Mouse (Mus musculus) neural tube, embryonic 14.5 days (tissue): ENCODE measurements around the gene Fsd2. TPM values are rescaled to one million over a fixed set of nuclear protein-coding genes. Genes with fewer than 3 reads are reported as not detected.

ENCODE experiments used
- ATAC-seq: fragments of 200-750 bp; cut with Nextera tagmentation; 2 replicates; pipeline ENCODE4 v1.8.0; 2017; ENCODE audit warnings: low read depth, mild to moderate bottlenecking, moderate TSS enrichment, moderate library complexity
- H3K27ac ChIP-seq: fragments of 300-500 bp; sonication (generic); 2 replicates; pipeline ENCODE4 v1.5.1; 2014; ENCODE audit warnings: low read depth, mild to moderate bottlenecking, control low read depth, low read length, moderate library complexity, mixed read lengths
- H3K27me3 ChIP-seq: fragments of 300-500 bp; sonication (generic); 2 replicates; pipeline ENCODE4 v1.6.1; 2014; ENCODE audit warnings: low read length; ENCODE audit not compliant: control insufficient read depth, insufficient read depth
- H3K36me3 ChIP-seq: fragments of 300-500 bp; sonication (generic); 2 replicates; pipeline ENCODE4 v1.6.1; 2014; ENCODE audit warnings: low read length, mixed read lengths; ENCODE audit not compliant: control insufficient read depth, insufficient read depth
- H3K4me1 ChIP-seq: fragments of 300-500 bp; sonication (generic); 2 replicates; pipeline ENCODE4 v1.6.1; 2014; ENCODE audit warnings: low read length; ENCODE audit not compliant: control insufficient read depth, insufficient read depth
- H3K4me2 ChIP-seq: fragments of 300-500 bp; sonication (generic); 2 replicates; pipeline ENCODE4 v1.6.1; 2014; ENCODE audit warnings: mild to moderate bottlenecking, low read depth, low read length, control low read depth
- H3K4me3 ChIP-seq: fragments of 300-500 bp; sonication (generic); 2 replicates; pipeline ENCODE4 v1.5.1; 2014; ENCODE audit warnings: low read depth, low read length, control low read depth, mixed read lengths
- H3K9ac ChIP-seq: fragments of 300-500 bp; sonication (generic); replicated peaks from 2 replicates; pipeline ENCODE4 v1.6.1; 2014; ENCODE audit warnings: low read depth, mild to moderate bottlenecking, control low read depth, low read length, mixed read lengths
- H3K9me3 ChIP-seq: fragments of 300-500 bp; sonication (generic); 2 replicates; pipeline ENCODE4 v1.6.1; 2016; ENCODE audit warnings: low read length; ENCODE audit not compliant: control insufficient read depth
- WGBS: fragments of 180-500 bp; shearing (Covaris S2); extraction: QIAGEN DNeasy Blood & Tissue Kit; methylation state at CpG from one replicate; pipeline ENCODE4 v1.1.7; 2014; 5-methylcytosine and 5-hydroxymethylcytosine counted together
- polyA plus RNA-seq: library from polyadenylated mRNA; unstranded; fragments of >200 nt; fragmentation: Nextera tagmentation; extraction: Ambion mirVana; gene quantifications from 2 replicates; pipeline ENCODE4 v1.2.1, GENCODE M21; 2014

The Fsd2 gene
- polyA plus RNA-seq, 1 experiment from 2014 or later = 0.15 TPM

GRCm38 (mm10) chr7:81540999-81541398 is 25.7 kb downstream of the Fsd2 start:
- H3K27ac ChIP-seq = no peak overlapping the region
- WGBS = 65% methylated on average over 1 of the region's 1 CpGs
- no peak for ATAC-seq
- no peaks in the 10 kb centered on the region for H3K27me3 ChIP-seq
- H3K4me1 ChIP-seq = no peaks in the 10 kb centered on the region
- no peak overlapping the region for H3K4me2 ChIP-seq
- H3K36me3 ChIP-seq = no peaks in the 10 kb centered on the region
- H3K4me3 ChIP-seq = no peak overlapping the region
- no peak overlapping the region for H3K9ac ChIP-seq
- no peaks in the 10 kb centered on the region for H3K9me3 ChIP-seq

GRCm38 (mm10) chr7:81539565-81539964 is 27.2 kb downstream of the Fsd2 start:
- no peak overlapping the region for H3K4me2 ChIP-seq
- H3K4me3 ChIP-seq = no peak overlapping the region
- H3K27me3 ChIP-seq = no peaks in the 10 kb centered on the region
- no peaks in the 10 kb centered on the region for H3K9me3 ChIP-seq
- no peak overlapping the region for H3K9ac ChIP-seq
- H3K36me3 ChIP-seq = no peaks in the 10 kb centered on the region
- no peak overlapping the region for H3K27ac ChIP-seq
- WGBS = 10% methylated on average over 2 of the region's 2 CpGs
- H3K4me1 ChIP-seq = no peaks in the 10 kb centered on the region
- no peak for ATAC-seq

GRCm38 (mm10) chr7:81538070-81538675 is 28.6 kb downstream of the Fsd2 start:
- Histone ChIP-seq H3K9me3 (no peaks in the 10 kb centered on the region), H3K4me2 (no peak overlapping the region), H3K4me3 (no peak overlapping the region), H3K9ac (no peak overlapping the region), H3K27ac (no peak overlapping the region), H3K27me3 (no peaks in the 10 kb centered on the region), H3K36me3 (no peaks in the 10 kb centered on the region; the same call in 1 of the 2 replicates), H3K4me1 (no peaks in the 10 kb centered on the region)
- ATAC-seq = no peak
- WGBS = 89% methylated on average over 2 of the region's 2 CpGs

- Histone ChIP-seq H3K36me3 (peaks cover 13% of the 10 kb centered on the region), H3K27ac (no peak overlapping the region), H3K4me1 (no peaks in the 10 kb centered on the region), H3K27me3 (no peaks in the 10 kb centered on the region), H3K4me2 (no peak overlapping the region), H3K9ac (no peak overlapping the region), H3K4me3 (no peak overlapping the region), H3K9me3 (no peaks in the 10 kb centered on the region)
- ATAC-seq = no peak
- WGBS = 99% methylated on average over 4 of the region's 4 CpGs
Observed at GRCm38 (mm10) chr7:81536478-81536877, 30.3 kb downstream of the Fsd2 start.

- Histone ChIP-seq H3K9ac (no peak overlapping the region), H3K27ac (no peak overlapping the region), H3K9me3 (no peaks in the 10 kb centered on the region), H3K4me3 (no peak overlapping the region), H3K27me3 (no peaks in the 10 kb centered on the region), H3K4me2 (no peak overlapping the region), H3K36me3 (peaks cover 29% of the 10 kb centered on the region), H3K4me1 (no peaks in the 10 kb centered on the region)
- ATAC-seq = no peak
- WGBS = 84% methylated on average over 1 of the region's 1 CpGs
Observed at GRCm38 (mm10) chr7:81531462-81531861, 35.3 kb downstream of the Fsd2 start.

- H3K4me2 ChIP-seq = no peak overlapping the region
- H3K9me3 ChIP-seq = no peaks in the 10 kb centered on the region
- H3K9ac ChIP-seq = no peak overlapping the region
- no peak for ATAC-seq
- peaks cover 7% of the 10 kb centered on the region for H3K4me1 ChIP-seq
- H3K27me3 ChIP-seq = no peaks in the 10 kb centered on the region
- WGBS = 94% methylated on average over 8 of the region's 8 CpGs
- no peak overlapping the region for H3K27ac ChIP-seq
- peaks cover 29% of the 10 kb centered on the region for H3K36me3 ChIP-seq
- no peak overlapping the region for H3K4me3 ChIP-seq
Observed at GRCm38 (mm10) chr7:81528918-81529317, 37.8 kb downstream of the Fsd2 start.

- peak overlapping the region; percentile 63 for H3K9ac ChIP-seq
- peaks cover 7% of the 10 kb centered on the region for H3K4me1 ChIP-seq
- no peaks in the 10 kb centered on the region for H3K27me3 ChIP-seq
- peak overlapping the region; percentile 89 for H3K27ac ChIP-seq
- no peaks in the 10 kb centered on the region for H3K9me3 ChIP-seq
- WGBS = 13% methylated on average over 13 of the region's 13 CpGs
- H3K4me3 ChIP-seq = peak overlapping the region; percentile 54
- no peaks in the 10 kb centered on the region for H3K36me3 ChIP-seq
- ATAC-seq = peak; percentile 11; the same call in 1 of the 2 replicates
- H3K4me2 ChIP-seq = peak overlapping the region; percentile 79
Observed at GRCm38 (mm10) chr7:81523663-81524017, 43.1 kb downstream of the Fsd2 start.

GRCm38 (mm10) chr7:81523008-81523662 is 43.6 kb downstream of the Fsd2 start:
- no peaks in the 10 kb centered on the region for H3K9me3 ChIP-seq
- no peaks in the 10 kb centered on the region for H3K27me3 ChIP-seq
- H3K9ac ChIP-seq = peak overlapping the region; percentile 63
- H3K27ac ChIP-seq = peak overlapping the region; percentile 89
- ATAC-seq = peak; percentile 98
- no peaks in the 10 kb centered on the region for H3K36me3 ChIP-seq
- H3K4me1 ChIP-seq = peaks cover 7% of the 10 kb centered on the region
- WGBS = under 1% methylated on average over 31 of the region's 31 CpGs
- H3K4me2 ChIP-seq = peak overlapping the region; percentile 79
- peak overlapping the region; percentile 54 for H3K4me3 ChIP-seq

- no peaks in the 10 kb centered on the region for H3K36me3 ChIP-seq
- no peak overlapping the region for H3K4me3 ChIP-seq
- no peaks in the 10 kb centered on the region for H3K27me3 ChIP-seq
- H3K4me1 ChIP-seq = no peaks in the 10 kb centered on the region
- no peak overlapping the region for H3K9ac ChIP-seq
- H3K4me2 ChIP-seq = no peak overlapping the region
- WGBS = 72% methylated on average over 6 of the region's 6 CpGs
- no peak for ATAC-seq
- no peak overlapping the region for H3K27ac ChIP-seq
- no peaks in the 10 kb centered on the region for H3K9me3 ChIP-seq
Observed at GRCm38 (mm10) chr7:81516154-81517030, 50.4 kb downstream of the Fsd2 start.
